Mouse (Mus musculus) bone marrow macrophage, adult 2 months (primary cell): ENCODE results near the gene Sycn.

Source experiments
- CTCF ChIP-seq: IDR thresholded peaks from 2 replicates; pipeline ENCODE4 v1.5.1; 2012; ENCODE audit warnings: low read depth, mild to moderate bottlenecking, low read length, moderate library complexity
- POLR2A ChIP-seq: IDR thresholded peaks from 2 replicates; pipeline ENCODE4 v1.6.1; 2012; ENCODE audit warnings: mild to moderate bottlenecking, low read depth, low read length, borderline replicate concordance

DNA sequence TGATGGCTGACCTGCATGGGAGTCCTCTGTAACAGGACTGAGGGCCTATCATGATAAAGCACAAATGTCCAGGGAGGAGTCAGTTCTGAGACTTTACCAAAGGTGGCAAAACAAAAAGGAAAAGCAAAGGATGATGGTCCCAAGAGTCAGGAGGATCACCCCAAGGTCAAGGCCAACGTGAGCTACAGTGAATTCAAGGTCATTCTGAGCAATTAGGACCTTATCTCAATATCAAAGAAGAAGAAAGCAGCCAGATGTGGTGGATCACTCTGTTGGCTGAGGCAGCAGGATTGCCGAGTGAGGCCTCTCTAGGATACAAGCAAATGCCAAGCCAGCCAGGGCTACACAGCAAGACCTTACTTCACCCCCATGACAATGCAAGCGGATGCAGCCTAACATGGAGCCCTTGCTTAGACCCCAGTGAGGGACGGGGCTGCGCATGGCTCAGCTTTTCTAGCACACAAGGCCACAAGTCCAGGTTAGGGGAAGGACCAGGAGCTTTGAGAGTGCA is 37.9 kb downstream of the Sycn start:
- no peak for TF ChIP-seq CTCF
- TF ChIP-seq POLR2A: no peak
